Mouse (Mus musculus): Measurements from ENCODE around the gene S1pr4. TPM values are rescaled to one million over a fixed set of nuclear protein-coding genes. Genes with fewer than 3 reads are reported as not detected.

Gene S1pr4
- 0.28 and 0.53 TPM in 2 replicates for polyA plus RNA-seq (2016; fragmentation: Nextera tagmentation; extraction: Ambion mirVana)

GRCm38 (mm10) chr10:81500032-81500431 is at the start of gene S1pr4:
Gene S1pr4 (minus strand): TSS chr10:81500132.
- Histone ChIP-seq H3K9me3 (no peaks in the 10 kb centered on the region), H3K4me2 (no peak within 1 kb of the TSS; the same call in 1 of the 2 replicates), H3K4me1 (replicated peaks) (peaks cover 10% of the 10 kb centered on the region), H3K27ac (no peak within 1 kb of the TSS), H3K4me3 (replicated peaks) (no peak within 1 kb of the TSS), H3K36me3 (no peaks in the 10 kb centered on the region), H3K27me3 (peaks cover 10% of the 10 kb centered on the region), H3K9ac (replicated peaks) (no peak within 1 kb of the TSS)
- 73% methylated on average over 3 of the region's 3 CpGs for WGBS
- no peak for ATAC-seq (ENCODE audit: insufficient number of reproducible peaks, insufficient read depth, low FRiP score, low TSS enrichment, low read depth)

GRCm38 (mm10) chr10:81548944-81549343 is 49.0 kb upstream of the S1pr4 start:
- 0 out of 2 replicates have a peak, but pooled peaks cover 3% of the 10 kb centered on the region for H3K9me3 ChIP-seq
- H3K27me3 ChIP-seq, result no peaks in the 10 kb centered on the region
- no peaks in the 10 kb centered on the region for H3K36me3 ChIP-seq
- no peak for ATAC-seq (ENCODE audit: insufficient number of reproducible peaks, insufficient read depth, low FRiP score, low TSS enrichment, low read depth)
- peaks cover 14% of the 10 kb centered on the region for H3K4me1 ChIP-seq (replicated peaks)
- 63% methylated on average over 5 of the region's 5 CpGs for WGBS
- no peak overlapping the region for H3K4me3 ChIP-seq (replicated peaks)
- no peak overlapping the region for H3K27ac ChIP-seq
- H3K4me2 ChIP-seq, result no peak overlapping the region
- no peak overlapping the region for H3K9ac ChIP-seq (replicated peaks)

GRCm38 (mm10) chr10:81546788-81547571 is 47.0 kb upstream of the S1pr4 start:
- no peaks in the 10 kb centered on the region for H3K27me3 ChIP-seq
- WGBS, result 93% methylated on average over 13 of the region's 13 CpGs
- 0 out of 2 replicates have a peak, but pooled peaks cover 7% of the 10 kb centered on the region for H3K36me3 ChIP-seq
- no peak for ATAC-seq (ENCODE audit: insufficient number of reproducible peaks, insufficient read depth, low FRiP score, low TSS enrichment, low read depth)
- no peak overlapping the region for H3K4me2 ChIP-seq
- no peaks in the 10 kb centered on the region for H3K9me3 ChIP-seq
- no peak overlapping the region for H3K4me3 ChIP-seq (replicated peaks)
- no peak overlapping the region for H3K27ac ChIP-seq
- H3K9ac ChIP-seq (replicated peaks), result peak overlapping the region; percentile 28; the same call in 1 of the 2 replicates
- H3K4me1 ChIP-seq (replicated peaks), result peaks cover 33% of the 10 kb centered on the region

- H3K4me3 ChIP-seq (replicated peaks), result no peak overlapping the region
- no peaks in the 10 kb centered on the region for H3K9me3 ChIP-seq
- peaks cover 12% of the 10 kb centered on the region; the same call in 1 of the 2 replicates for H3K36me3 ChIP-seq
- 77% methylated on average over 5 of the region's 5 CpGs for WGBS
- H3K9ac ChIP-seq (replicated peaks), result peak overlapping the region; percentile 28; the same call in 1 of the 2 replicates
- H3K4me1 ChIP-seq (replicated peaks), result peaks cover 32% of the 10 kb centered on the region
- ATAC-seq (ENCODE audit: insufficient number of reproducible peaks, insufficient read depth, low FRiP score, low TSS enrichment, low read depth), result no peak
- no peaks in the 10 kb centered on the region for H3K27me3 ChIP-seq
- H3K4me2 ChIP-seq, result no peak overlapping the region
- H3K27ac ChIP-seq, result no peak overlapping the region
Observed at GRCm38 (mm10) chr10:81546332-81546731, 46.4 kb upstream of the S1pr4 start.

GRCm38 (mm10) chr10:81545161-81545747 is 45.3 kb upstream of the S1pr4 start, which contains the start of gene Gna11:
Gene Gna11 (minus strand): TSS chr10:81545190.
- Histone ChIP-seq H3K4me2 (peak within 1 kb of the TSS; percentile 93), H3K4me1 (replicated peaks) (peaks cover 31% of the 10 kb centered on the region), H3K9me3 (no peaks in the 10 kb centered on the region), H3K27me3 (no peaks in the 10 kb centered on the region), H3K9ac (replicated peaks) (peak within 1 kb of the TSS; percentile 93), H3K36me3 (peaks cover 13% of the 10 kb centered on the region), H3K27ac (peak within 1 kb of the TSS; percentile 80), H3K4me3 (replicated peaks) (peak within 1 kb of the TSS; percentile 97)
- 2% methylated on average over 59 of the region's 59 CpGs for WGBS
- ATAC-seq (ENCODE audit: insufficient number of reproducible peaks, insufficient read depth, low FRiP score, low TSS enrichment, low read depth), result peak; percentile 92

GRCm38 (mm10) chr10:81544296-81545160 is 44.6 kb upstream of the S1pr4 start:
- peak overlapping the region; percentile 97 for H3K4me3 ChIP-seq (replicated peaks)
- peak overlapping the region; percentile 93 for H3K4me2 ChIP-seq
- H3K27ac ChIP-seq, result peak overlapping the region; percentile 78
- ATAC-seq (ENCODE audit: insufficient number of reproducible peaks, insufficient read depth, low FRiP score, low TSS enrichment, low read depth), result peak; percentile 10
- no peaks in the 10 kb centered on the region for H3K9me3 ChIP-seq
- H3K9ac ChIP-seq (replicated peaks), result peak overlapping the region; percentile 93
- peaks cover 21% of the 10 kb centered on the region for H3K36me3 ChIP-seq
- WGBS, result 1% methylated on average over 85 of the region's 93 CpGs
- H3K27me3 ChIP-seq, result no peaks in the 10 kb centered on the region
- H3K4me1 ChIP-seq (replicated peaks), result peaks cover 31% of the 10 kb centered on the region

GRCm38 (mm10) chr10:81543633-81544032 is 43.7 kb upstream of the S1pr4 start:
- Histone ChIP-seq H3K36me3 (peaks cover 28% of the 10 kb centered on the region), H3K4me3 (replicated peaks) (peak overlapping the region; percentile 97), H3K27ac (no peak overlapping the region), H3K4me2 (peak overlapping the region; percentile 93), H3K9me3 (no peaks in the 10 kb centered on the region), H3K27me3 (no peaks in the 10 kb centered on the region), H3K9ac (replicated peaks) (peak overlapping the region; percentile 93), H3K4me1 (replicated peaks) (peaks cover 31% of the 10 kb centered on the region)
- ATAC-seq (ENCODE audit: insufficient number of reproducible peaks, insufficient read depth, low FRiP score, low TSS enrichment, low read depth), result no peak
- 81% methylated on average over 1 of the region's 1 CpGs for WGBS

- H3K4me3 ChIP-seq (replicated peaks), result peak overlapping the region; percentile 97
Observed at GRCm38 (mm10) chr10:81542727-81543460, 43.0 kb upstream of the S1pr4 start.

GRCm38 (mm10) chr10:81541803-81542202 is 41.9 kb upstream of the S1pr4 start:
- 85% methylated on average over 10 of the region's 10 CpGs for WGBS
- Histone ChIP-seq H3K27me3 (no peaks in the 10 kb centered on the region), H3K4me3 (replicated peaks) (0 out of 2 replicates have a peak overlapping the region, but pooled peaks have one; percentile 6), H3K36me3 (peaks cover 42% of the 10 kb centered on the region), H3K4me1 (replicated peaks) (peaks cover 31% of the 10 kb centered on the region), H3K9me3 (no peaks in the 10 kb centered on the region), H3K4me2 (no peak overlapping the region), H3K9ac (replicated peaks) (0 out of 2 replicates have a peak overlapping the region, but pooled peaks have one; percentile 31), H3K27ac (no peak overlapping the region)
- ATAC-seq (ENCODE audit: insufficient number of reproducible peaks, insufficient read depth, low FRiP score, low TSS enrichment, low read depth), result no peak

More at GRCm38 (mm10) chr10:81542727-81543460, 43.0 kb upstream of the S1pr4 start:
- no peak for ATAC-seq (ENCODE audit: insufficient number of reproducible peaks, insufficient read depth, low FRiP score, low TSS enrichment, low read depth)
- Histone ChIP-seq H3K4me2 (peak overlapping the region; percentile 93), H3K9ac (replicated peaks) (peak overlapping the region; percentile 93), H3K4me1 (replicated peaks) (peaks cover 31% of the 10 kb centered on the region), H3K27me3 (no peaks in the 10 kb centered on the region), H3K27ac (no peak overlapping the region), H3K36me3 (peaks cover 34% of the 10 kb centered on the region), H3K9me3 (no peaks in the 10 kb centered on the region)
- 65% methylated on average over 7 of the region's 7 CpGs for WGBS

GRCm38 (mm10) chr10:81541363-81541762 is 41.4 kb upstream of the S1pr4 start:
- Histone ChIP-seq H3K4me2 (no peak overlapping the region), H3K36me3 (peaks cover 45% of the 10 kb centered on the region), H3K9me3 (no peaks in the 10 kb centered on the region), H3K4me3 (replicated peaks) (0 out of 2 replicates have a peak overlapping the region, but pooled peaks have one; percentile 6), H3K27me3 (no peaks in the 10 kb centered on the region), H3K27ac (no peak overlapping the region), H3K9ac (replicated peaks) (no peak overlapping the region), H3K4me1 (replicated peaks) (peaks cover 31% of the 10 kb centered on the region)
- ATAC-seq (ENCODE audit: insufficient number of reproducible peaks, insufficient read depth, low FRiP score, low TSS enrichment, low read depth), result no peak
- WGBS, result 83% methylated on average over 5 of the region's 5 CpGs

All from limb, embryonic 12.5 days (tissue).